Mouse (Mus musculus): Measurements from ENCODE around the gene Arhgef38. TPM values are rescaled to one million over a fixed set of nuclear protein-coding genes. Genes with fewer than 3 reads are reported as not detected.

Gene Arhgef38
- polyA plus RNA-seq, 1 experiment from 2014 or later: 0.23 TPM

- no peak overlapping the region for H3K9ac ChIP-seq
- no peak overlapping the region for H3K4me3 ChIP-seq
- no peaks in the 10 kb centered on the region for H3K9me3 ChIP-seq
- H3K4me2 ChIP-seq (replicated peaks): no peak overlapping the region
- H3K27me3 ChIP-seq: no peaks in the 10 kb centered on the region
- H3K4me1 ChIP-seq: no peaks in the 10 kb centered on the region
- no peak for ATAC-seq (ENCODE audit: insufficient number of reproducible peaks, insufficient read depth, low FRiP score, low TSS enrichment)
- no peaks in the 10 kb centered on the region for H3K36me3 ChIP-seq
- no peak overlapping the region for H3K27ac ChIP-seq
- WGBS: 88% methylated on average over 3 of the region's 3 CpGs
These were observed 21.2 kb downstream of the Arhgef38 start for GRCm38 (mm10) chr3:133213434-133214114.

GRCm38 (mm10) chr3:133211324-133211723 is 23.4 kb downstream of the Arhgef38 start:
- no peak for ATAC-seq (ENCODE audit: insufficient number of reproducible peaks, insufficient read depth, low FRiP score, low TSS enrichment)
- H3K9ac ChIP-seq: no peak overlapping the region
- H3K4me2 ChIP-seq (replicated peaks): no peak overlapping the region
- no peaks in the 10 kb centered on the region for H3K4me1 ChIP-seq
- WGBS: 87% methylated on average over 3 of the region's 3 CpGs
- no peak overlapping the region for H3K4me3 ChIP-seq
- no peak overlapping the region for H3K27ac ChIP-seq
- H3K27me3 ChIP-seq: no peaks in the 10 kb centered on the region
- H3K9me3 ChIP-seq: no peaks in the 10 kb centered on the region
- H3K36me3 ChIP-seq: no peaks in the 10 kb centered on the region

GRCm38 (mm10) chr3:133203713-133204112 is 31.0 kb downstream of the Arhgef38 start:
- ATAC-seq (ENCODE audit: insufficient number of reproducible peaks, insufficient read depth, low FRiP score, low TSS enrichment): no peak

DNA sequence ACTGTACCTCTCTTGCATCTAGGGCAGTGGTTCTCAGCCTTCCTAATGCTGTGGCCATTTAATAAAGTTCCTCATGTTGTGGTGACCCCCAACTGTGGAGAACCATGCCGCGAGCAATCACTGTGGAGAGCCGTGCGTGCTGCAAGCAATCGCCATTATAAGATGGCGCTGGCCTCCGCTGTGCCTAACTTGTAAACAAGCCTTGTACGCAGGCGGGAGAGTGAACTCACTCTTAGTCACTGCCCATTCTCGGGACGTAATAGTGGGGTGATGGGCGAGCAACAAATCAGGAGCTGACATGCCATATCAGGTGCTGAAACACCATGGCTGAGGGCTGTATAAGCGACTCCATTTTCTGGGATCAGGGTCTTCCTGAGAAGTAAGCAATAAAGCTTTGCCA is 32.6 kb downstream of the Arhgef38 start:
- Histone ChIP-seq H3K4me2 (replicated peaks) (no peak overlapping the region), H3K27me3 (no peaks in the 10 kb centered on the region), H3K4me3 (no peak overlapping the region), H3K36me3 (no peaks in the 10 kb centered on the region), H3K9ac (no peak overlapping the region), H3K27ac (no peak overlapping the region), H3K9me3 (no peaks in the 10 kb centered on the region), H3K4me1 (no peaks in the 10 kb centered on the region)
- no peak for ATAC-seq (ENCODE audit: insufficient number of reproducible peaks, insufficient read depth, low FRiP score, low TSS enrichment)
- whole genome bisulfite sequencing: 92% methylated on average over 13 of the region's 13 CpGs

More at GRCm38 (mm10) chr3:133203713-133204112, 31.0 kb downstream of the Arhgef38 start:
- Histone ChIP-seq H3K27ac (no peak overlapping the region), H3K36me3 (no peaks in the 10 kb centered on the region), H3K9ac (no peak overlapping the region), H3K9me3 (no peaks in the 10 kb centered on the region), H3K27me3 (no peaks in the 10 kb centered on the region), H3K4me2 (replicated peaks) (no peak overlapping the region), H3K4me3 (no peak overlapping the region), H3K4me1 (no peaks in the 10 kb centered on the region)
- 78% methylated on average over 2 of the region's 2 CpGs for WGBS

- no peaks in the 10 kb centered on the region for H3K9me3 ChIP-seq
- H3K4me1 ChIP-seq: no peaks in the 10 kb centered on the region
- H3K36me3 ChIP-seq: no peaks in the 10 kb centered on the region
- no peak overlapping the region for H3K9ac ChIP-seq
- 69% methylated on average over 3 of the region's 3 CpGs for WGBS
- ATAC-seq (ENCODE audit: insufficient number of reproducible peaks, insufficient read depth, low FRiP score, low TSS enrichment): no peak
- H3K27ac ChIP-seq: no peak overlapping the region
- H3K27me3 ChIP-seq: no peaks in the 10 kb centered on the region
- H3K4me2 ChIP-seq (replicated peaks): no peak overlapping the region
- H3K4me3 ChIP-seq: no peak overlapping the region
These were observed 45.8 kb downstream of the Arhgef38 start for GRCm38 (mm10) chr3:133188930-133189329.

DNA sequence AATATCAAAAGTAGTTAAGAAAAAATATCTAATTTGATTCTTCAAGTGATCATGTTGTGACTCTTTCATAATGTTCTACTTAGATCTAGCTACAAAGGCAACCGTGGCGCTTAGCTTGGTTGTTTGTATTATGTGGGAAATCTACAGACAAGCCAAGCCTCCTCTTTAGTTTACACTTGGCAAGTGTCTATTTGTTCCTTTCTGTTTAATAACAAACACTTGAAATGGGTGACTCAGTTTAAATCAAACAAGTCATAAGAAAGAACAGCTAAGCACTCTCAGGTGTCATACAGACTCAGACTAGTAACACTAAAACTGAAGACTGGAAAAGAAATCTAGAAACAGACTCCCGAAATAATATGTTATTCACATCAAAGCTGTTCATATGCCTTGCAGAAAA is 47.2 kb downstream of the Arhgef38 start:
- H3K27me3 ChIP-seq: no peaks in the 10 kb centered on the region
- ATAC-seq (ENCODE audit: insufficient number of reproducible peaks, insufficient read depth, low FRiP score, low TSS enrichment): no peak
- H3K9ac ChIP-seq: no peak overlapping the region
- WGBS: 85% methylated on average over 3 of the region's 3 CpGs
- no peaks in the 10 kb centered on the region for H3K4me1 ChIP-seq
- H3K36me3 ChIP-seq: no peaks in the 10 kb centered on the region
- H3K27ac ChIP-seq: no peak overlapping the region
- H3K4me2 ChIP-seq (replicated peaks): no peak overlapping the region
- H3K9me3 ChIP-seq: no peaks in the 10 kb centered on the region
- no peak overlapping the region for H3K4me3 ChIP-seq

DNA sequence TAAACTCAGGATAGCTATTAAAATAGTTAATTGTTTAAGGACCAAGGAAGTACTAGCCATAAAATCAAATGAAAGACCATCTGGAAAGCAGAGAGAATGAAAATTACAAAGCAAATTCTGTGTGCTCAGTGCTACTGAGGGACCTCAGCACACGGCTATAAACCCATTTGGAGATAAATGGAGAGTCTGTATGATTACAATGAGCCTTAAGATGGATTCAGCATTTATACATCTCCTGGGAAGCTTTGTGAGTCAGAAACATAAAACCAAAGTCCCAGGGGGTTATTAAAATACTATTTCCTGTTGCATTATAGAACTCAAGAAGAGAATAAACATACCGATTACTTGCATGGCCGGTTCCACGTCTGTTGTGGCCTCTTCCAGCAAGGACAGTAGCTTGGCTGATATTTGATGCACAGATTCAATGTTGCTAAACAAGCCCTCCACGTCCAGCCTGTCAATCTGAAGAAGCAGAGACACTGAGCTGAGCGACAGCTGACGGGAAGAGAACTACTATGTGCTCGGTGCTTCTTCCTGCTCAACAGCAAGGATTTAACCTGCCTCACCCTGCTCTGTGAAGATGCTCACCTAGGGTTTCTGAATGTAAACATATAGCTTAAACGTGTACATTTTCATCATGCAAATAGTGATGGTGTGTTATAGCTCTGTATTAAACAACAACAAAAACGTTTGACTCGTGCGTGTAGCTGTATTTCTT is 58.6 kb downstream of the Arhgef38 start:
- Histone ChIP-seq H3K9ac (no peak overlapping the region), H3K4me3 (no peak overlapping the region), H3K36me3 (no peaks in the 10 kb centered on the region), H3K4me1 (no peaks in the 10 kb centered on the region), H3K9me3 (no peaks in the 10 kb centered on the region), H3K4me2 (replicated peaks) (no peak overlapping the region), H3K27ac (no peak overlapping the region), H3K27me3 (no peaks in the 10 kb centered on the region)
- WGBS: 69% methylated on average over 12 of the region's 12 CpGs
- ATAC-seq (ENCODE audit: insufficient number of reproducible peaks, insufficient read depth, low FRiP score, low TSS enrichment): no peak

DNA sequence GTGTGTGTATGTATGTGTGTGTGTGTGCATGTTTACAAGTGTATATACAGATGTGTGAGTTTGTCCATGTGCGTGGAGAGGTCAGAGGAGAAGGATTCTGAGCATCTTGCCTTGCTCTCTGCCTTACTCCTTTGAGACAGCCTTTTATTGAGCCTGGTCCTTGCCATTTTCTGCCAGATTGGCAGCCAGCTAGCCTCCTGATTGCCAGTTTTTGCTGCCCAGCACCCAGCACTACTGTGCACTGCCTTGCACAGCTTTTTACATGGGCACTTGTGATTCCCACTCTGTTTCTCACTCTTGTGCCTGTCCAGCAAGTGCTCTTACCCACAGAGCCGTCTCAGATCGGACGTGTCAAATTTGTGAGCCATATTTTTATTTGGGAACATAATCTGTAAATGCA is 62.5 kb downstream of the Arhgef38 start:
- ATAC-seq (ENCODE audit: insufficient number of reproducible peaks, insufficient read depth, low FRiP score, low TSS enrichment): no peak
- H3K27me3 ChIP-seq: no peaks in the 10 kb centered on the region
- H3K36me3 ChIP-seq: no peaks in the 10 kb centered on the region
- 86% methylated on average over 4 of the region's 4 CpGs for WGBS
- H3K9ac ChIP-seq: no peak overlapping the region
- H3K27ac ChIP-seq: no peak overlapping the region
- no peaks in the 10 kb centered on the region for H3K9me3 ChIP-seq
- H3K4me3 ChIP-seq: no peak overlapping the region
- no peak overlapping the region for H3K4me2 ChIP-seq (replicated peaks)
- H3K4me1 ChIP-seq: no peaks in the 10 kb centered on the region

GRCm38 (mm10) chr3:133169737-133170136 is 65.0 kb downstream of the Arhgef38 start:
- H3K36me3 ChIP-seq: no peaks in the 10 kb centered on the region
- H3K4me2 ChIP-seq (replicated peaks): no peak overlapping the region
- H3K4me3 ChIP-seq: no peak overlapping the region
- no peaks in the 10 kb centered on the region for H3K27me3 ChIP-seq
- H3K9ac ChIP-seq: no peak overlapping the region
- WGBS: 89% methylated on average over 7 of the region's 7 CpGs
- no peaks in the 10 kb centered on the region for H3K4me1 ChIP-seq
- no peak for ATAC-seq (ENCODE audit: insufficient number of reproducible peaks, insufficient read depth, low FRiP score, low TSS enrichment)
- H3K9me3 ChIP-seq: no peaks in the 10 kb centered on the region
- H3K27ac ChIP-seq: no peak overlapping the region

- no peak overlapping the region for H3K27ac ChIP-seq
- H3K4me1 ChIP-seq: no peaks in the 10 kb centered on the region
- H3K9ac ChIP-seq: no peak overlapping the region
- no peak overlapping the region for H3K4me3 ChIP-seq
- ATAC-seq (ENCODE audit: insufficient number of reproducible peaks, insufficient read depth, low FRiP score, low TSS enrichment): no peak
- H3K36me3 ChIP-seq: no peaks in the 10 kb centered on the region
- WGBS: 82% methylated on average over 6 of the region's 6 CpGs
- no peak overlapping the region for H3K4me2 ChIP-seq (replicated peaks)
- H3K9me3 ChIP-seq: no peaks in the 10 kb centered on the region
- H3K27me3 ChIP-seq: no peaks in the 10 kb centered on the region
These were observed 67.2 kb downstream of the Arhgef38 start for GRCm38 (mm10) chr3:133167550-133167949.

- Histone ChIP-seq H3K36me3 (no peaks in the 10 kb centered on the region), H3K9me3 (no peaks in the 10 kb centered on the region), H3K4me2 (replicated peaks) (no peak overlapping the region), H3K27me3 (no peaks in the 10 kb centered on the region), H3K4me1 (no peaks in the 10 kb centered on the region), H3K4me3 (no peak overlapping the region), H3K9ac (no peak overlapping the region), H3K27ac (no peak overlapping the region)
- no peak for ATAC-seq (ENCODE audit: insufficient number of reproducible peaks, insufficient read depth, low FRiP score, low TSS enrichment)
- WGBS: 22% methylated on average over 1 of the region's 1 CpGs
These were observed 69.6 kb downstream of the Arhgef38 start for GRCm38 (mm10) chr3:133165130-133165529.

DNA sequence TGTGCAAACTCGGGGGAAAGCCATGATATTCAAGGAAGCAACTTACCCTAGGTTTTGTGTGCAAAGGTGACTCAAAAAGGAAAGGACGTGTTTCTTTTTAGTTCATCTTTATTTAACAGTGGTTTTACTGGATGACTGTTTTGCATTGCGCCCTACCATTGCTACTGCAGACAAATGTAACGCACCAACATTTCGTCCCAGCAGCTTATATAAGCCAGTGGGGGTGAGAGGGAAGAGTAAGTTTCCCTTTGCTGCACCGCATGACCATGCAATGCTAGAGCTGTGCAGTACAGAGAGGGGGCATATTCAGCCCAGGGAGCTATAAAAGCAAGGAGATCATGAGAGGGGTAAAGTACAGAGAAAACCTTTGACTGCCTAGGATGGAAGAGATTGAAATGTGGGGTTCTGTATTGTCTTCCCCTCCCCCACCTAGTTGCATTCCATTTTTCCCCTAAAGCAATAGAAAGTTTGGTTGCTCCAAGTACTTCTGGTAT is 70.8 kb downstream of the Arhgef38 start:
- no peak overlapping the region for H3K4me2 ChIP-seq (replicated peaks)
- H3K4me1 ChIP-seq: no peaks in the 10 kb centered on the region
- H3K27ac ChIP-seq: no peak overlapping the region
- no peak for ATAC-seq (ENCODE audit: insufficient number of reproducible peaks, insufficient read depth, low FRiP score, low TSS enrichment)
- H3K4me3 ChIP-seq: no peak overlapping the region
- no peaks in the 10 kb centered on the region for H3K36me3 ChIP-seq
- H3K27me3 ChIP-seq: no peaks in the 10 kb centered on the region
- H3K9me3 ChIP-seq: no peaks in the 10 kb centered on the region
- no peak overlapping the region for H3K9ac ChIP-seq
- 88% methylated on average over 6 of the region's 6 CpGs for WGBS
